Mouse (Mus musculus) layer of hippocampus, postnatal 25 days (tissue): ENCODE data around the gene Egfl7. TPM values are rescaled to one million over a fixed set of nuclear protein-coding genes. Genes with fewer than 3 reads are reported as not detected.

ENCODE experiments used
- DNase-seq, 2 experiments: peaks; one replicate each; pipeline ENCODE4 v3.0.0; 2022; ENCODE audit warnings: mixed read lengths in 2 of 2, low spot score in 1 of 2; ENCODE audit errors: extremely low spot score in 1 of 2
- total RNA-seq, 2 experiments: library from RNA; stranded (reverse); gene quantifications; 2 replicates each; pipeline ENCODE4 v1.2.3; 2021

The Egfl7 gene
- total RNA-seq, 2 experiments from 2014 or later, result 56.8 to 68.2 TPM

DNA sequence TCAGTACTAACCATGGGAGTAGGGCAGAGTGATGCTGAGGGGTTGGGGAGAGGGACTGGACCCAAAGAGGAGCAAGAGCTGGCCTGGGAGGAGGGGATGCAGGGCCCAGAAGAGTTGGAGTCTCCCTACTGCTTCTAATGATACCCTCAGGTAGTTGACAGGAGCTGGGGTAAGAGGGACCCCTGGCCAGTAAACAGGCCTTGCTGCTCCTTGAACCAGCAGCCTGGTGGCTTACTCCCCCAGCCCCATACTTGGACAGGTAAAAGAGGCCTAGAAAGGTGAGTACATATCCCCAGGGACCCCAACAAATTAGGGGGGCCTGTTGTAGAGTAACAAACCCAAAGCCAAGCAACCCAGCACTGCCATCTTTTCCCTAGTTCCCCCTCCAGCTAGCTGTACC lies 29.0 kb downstream of the Egfl7 start:
- no peak for DNase-seq

DNA sequence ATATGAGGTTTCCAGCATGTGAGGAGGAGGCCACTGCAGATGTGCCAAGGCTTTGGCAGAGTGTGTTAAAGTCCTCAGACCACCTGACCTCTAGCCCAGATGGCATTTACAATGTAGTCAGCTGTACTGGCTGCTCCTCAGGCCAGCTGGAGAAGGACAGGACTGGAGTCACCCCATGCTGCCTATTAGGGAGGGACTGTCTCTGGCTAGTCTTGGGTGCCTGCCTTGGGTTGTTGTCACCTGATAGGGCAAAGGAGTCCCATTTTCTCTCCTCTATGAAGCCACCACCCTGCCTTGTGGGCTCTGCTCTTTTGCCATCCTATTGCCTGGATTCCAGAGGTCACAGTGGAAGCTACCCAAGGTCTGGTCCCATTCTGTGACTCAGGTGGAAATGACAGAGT lies 29.4 kb downstream of the Egfl7 start:
- no peak for DNase-seq

DNA sequence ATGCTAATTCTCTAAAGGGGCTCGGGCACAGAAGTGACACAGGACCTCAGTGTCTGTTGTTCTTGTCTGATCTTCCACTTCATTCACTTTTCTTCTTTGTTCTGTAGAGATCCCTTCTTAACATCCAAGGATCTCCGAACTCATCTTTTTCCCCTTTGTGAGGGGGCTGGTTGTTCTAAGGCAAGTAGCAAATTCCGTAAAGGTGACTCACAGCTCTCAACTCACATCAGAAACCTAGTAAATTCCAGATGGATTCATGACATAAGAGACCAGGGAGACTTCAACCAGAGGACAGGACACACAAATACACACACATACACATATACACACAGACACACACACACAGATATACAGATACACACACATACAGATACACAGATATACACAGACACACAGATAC lies 30.7 kb downstream of the Egfl7 start:
- DNase-seq, result no peak

DNA sequence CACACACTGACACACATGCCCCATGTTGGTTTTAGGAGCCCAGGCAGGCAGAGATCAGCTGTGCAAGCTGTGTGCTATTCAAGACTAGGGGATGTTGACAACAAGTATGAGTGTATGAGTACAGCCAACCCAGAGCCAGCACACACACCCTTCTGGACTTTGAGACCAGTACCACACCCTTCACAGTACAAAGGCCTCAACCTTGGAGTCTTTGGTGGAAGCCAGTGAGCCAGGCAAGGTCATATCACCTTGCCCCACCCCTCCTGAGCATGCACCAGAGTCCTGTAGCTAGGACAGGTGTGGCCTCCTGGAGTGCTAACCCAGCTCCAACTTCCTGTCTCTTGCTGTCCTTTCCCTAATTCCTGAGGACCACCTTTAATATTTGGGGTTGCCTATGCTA lies 31.2 kb downstream of the Egfl7 start:
- no peak for DNase-seq

DNA sequence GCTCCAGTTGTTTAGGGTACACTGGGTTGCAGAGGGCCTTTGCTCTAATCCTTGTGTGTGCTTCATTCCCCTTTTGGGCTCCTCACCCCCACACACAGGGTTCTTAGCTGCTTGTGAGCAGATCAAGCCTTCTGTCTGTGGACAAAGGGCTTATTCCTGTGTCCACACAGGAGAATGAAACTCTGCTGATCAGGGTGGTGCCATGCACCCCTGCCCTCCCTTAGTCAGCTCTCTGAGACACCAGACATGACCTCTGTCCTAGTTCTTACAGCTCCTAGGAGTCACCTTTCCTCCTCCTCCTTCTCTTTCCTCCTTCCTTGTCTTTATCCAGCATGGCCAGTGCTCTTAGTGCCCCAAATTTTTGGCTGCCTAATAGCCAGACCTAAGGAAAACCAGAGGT lies 32.1 kb downstream of the Egfl7 start:
- no peak for DNase-seq

DNA sequence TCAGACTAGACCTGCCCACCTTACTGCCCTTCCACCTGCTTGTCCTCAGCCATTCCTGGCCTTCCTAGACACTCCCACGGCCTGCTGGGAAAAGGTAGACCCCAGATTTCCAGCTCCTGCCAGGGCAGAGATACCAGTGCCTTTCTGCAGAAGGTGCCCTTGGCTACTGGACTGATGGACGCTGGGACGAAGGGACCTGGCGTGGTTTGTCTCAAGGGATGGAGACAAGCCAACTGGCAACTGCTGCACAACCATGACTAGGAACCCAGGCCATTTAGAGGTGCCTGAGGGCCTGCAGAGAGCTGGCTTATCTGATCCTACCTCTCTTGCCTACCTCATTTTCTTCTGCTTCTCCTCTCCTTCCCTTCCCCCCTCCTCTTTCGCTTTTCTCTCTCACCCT lies 35.1 kb downstream of the Egfl7 start:
- no peak for DNase-seq

DNA sequence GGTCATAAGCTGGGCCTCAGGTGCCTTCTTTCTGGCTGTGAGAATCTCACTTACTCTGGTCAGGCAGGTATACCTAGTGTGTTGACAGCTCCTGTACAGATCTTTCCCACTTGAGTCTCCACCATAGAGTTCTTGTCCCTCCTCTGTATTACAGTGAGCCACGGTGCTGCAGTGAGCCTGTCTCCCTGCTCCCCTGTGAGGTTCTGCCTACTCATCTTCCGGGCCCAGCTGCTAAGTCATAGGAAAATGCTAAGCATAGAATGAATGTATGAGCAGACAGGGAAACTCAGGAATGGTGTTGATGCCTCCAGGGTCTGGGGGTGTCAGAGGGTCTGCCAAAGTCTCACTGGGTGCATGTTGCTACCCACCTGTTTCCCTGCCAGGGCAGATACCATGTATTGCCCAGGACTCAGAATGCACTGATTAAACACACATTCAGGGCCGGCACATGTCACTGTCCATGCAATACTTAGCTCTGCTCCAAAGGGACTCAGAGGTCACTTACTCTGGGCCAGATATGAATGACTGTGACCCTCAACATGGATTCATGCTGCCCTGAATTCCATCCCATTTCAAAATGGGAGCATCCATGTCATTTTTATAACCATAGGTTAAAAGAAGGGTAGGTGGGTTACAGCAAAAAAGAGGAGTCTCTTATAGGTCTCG lies 35.8 kb downstream of the Egfl7 start:
- no peak for DNase-seq

DNA sequence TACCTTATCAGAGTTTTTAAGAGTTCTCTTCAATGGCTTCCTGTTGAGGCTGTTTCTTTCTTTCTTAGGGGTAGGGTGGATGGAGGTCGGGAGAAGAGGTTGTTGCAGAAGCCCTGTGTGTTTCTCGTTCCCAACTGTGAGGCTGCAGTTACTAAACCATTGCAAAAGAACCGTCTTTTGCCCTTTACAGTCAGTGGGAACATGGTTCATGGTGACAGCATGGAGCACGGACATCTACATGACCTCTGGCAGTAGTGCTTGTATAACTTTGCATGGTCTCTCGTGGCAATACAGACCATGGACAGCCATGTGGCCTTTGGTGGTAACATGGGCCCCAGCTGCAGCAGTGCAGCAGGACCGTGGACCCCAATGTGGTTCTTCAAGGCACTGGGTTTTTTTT lies 37.5 kb downstream of the Egfl7 start:
- DNase-seq, result no peak

DNA sequence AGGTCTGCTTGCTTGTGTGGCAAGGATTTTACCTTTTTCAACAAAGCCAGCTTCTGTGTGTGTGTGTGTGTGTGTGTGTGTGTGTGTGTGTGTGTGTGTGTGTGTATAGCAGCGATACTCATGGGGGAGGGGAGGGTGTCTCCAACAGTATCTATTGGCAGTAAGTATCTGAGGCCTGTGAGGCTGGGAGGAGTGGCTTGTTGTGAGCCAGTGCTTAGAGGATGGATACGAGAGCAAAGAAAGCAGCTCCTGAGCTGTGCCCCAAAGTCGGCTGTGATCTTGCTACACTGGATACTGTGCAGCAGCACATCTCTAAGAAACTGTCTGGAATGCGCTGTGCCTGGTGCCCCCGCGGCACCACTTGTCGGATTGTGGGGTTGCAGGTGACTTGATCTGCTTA lies 38.1 kb downstream of the Egfl7 start:
- DNase-seq, result no peak

DNA sequence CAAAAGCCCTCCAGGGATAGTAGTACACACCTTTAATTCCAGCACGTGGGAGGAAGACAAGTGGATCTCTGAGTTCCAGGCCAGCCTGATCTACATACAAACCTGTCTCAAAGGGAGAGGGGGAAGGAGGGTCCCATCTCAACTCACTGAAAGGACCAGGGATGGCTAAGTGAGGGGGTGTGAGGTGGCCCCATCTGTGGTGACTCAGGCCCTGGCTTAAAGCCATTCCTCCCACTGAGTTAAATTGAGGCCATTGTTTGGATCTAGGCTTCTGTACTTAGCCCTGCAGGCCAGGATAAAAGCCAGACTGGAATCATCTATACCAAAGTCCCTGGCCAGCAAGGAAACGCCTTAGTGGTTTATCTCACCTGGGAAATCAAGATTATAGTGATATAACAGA lies 41.4 kb downstream of the Egfl7 start:
- DNase-seq, result no peak

DNA sequence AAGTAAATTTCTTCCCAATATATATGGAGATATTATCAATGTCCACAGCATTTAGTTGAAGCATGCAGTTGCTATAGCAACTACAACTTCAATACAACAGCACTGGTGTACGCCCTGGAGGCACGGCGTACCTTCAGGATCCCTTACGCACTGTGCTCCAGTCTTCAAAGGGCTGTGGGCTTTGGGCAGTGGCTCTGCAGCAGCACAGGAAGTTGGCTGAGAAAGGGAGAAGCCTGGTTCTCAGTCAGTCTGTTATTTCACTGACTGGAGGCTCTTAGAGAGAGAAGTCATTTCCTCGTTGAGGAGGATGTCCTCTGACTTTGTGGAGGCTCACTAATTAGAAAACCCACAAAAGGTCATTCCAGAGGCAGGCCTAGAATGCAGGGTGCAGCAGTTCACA lies 43.2 kb downstream of the Egfl7 start:
- no peak for DNase-seq

DNA sequence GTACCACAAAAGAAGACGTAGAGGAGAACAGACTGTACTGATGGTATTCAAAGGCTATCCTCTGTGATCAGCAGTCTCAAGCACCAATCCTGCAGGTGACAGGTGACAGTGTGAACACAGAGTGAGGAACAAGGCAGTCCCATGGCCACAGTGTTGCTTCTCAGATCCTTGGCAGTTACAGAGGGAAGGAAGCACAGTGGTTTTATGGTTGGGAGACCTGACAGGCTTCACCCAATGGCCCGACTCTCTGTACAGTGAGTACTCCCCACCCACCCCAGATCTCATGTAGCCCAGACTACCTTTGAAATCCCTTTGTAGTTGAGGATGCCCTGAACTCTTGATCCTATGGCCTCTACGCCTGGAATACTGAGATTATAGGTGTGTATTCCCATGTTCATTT lies 45.6 kb downstream of the Egfl7 start:
- DNase-seq, result no peak

DNA sequence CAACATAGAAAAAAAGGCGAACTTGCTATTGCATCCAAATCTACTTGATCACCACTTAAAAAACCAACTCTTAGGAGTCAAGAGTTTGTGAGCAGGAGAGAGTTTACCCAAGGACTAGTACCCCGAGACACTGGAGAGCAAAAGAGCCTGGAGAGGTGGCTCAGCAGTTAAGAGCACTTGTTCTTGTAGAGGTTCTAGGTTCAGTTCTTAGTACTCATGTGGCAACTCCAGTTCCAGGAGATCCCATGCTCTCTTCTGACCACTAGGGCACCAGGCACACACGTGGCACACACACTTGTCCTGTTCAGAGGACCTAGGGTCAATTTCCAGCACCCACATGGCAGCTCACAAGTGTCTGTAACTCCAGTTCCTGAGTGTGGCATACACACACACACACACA lies 46.3 kb downstream of the Egfl7 start:
- DNase-seq, result no peak

DNA sequence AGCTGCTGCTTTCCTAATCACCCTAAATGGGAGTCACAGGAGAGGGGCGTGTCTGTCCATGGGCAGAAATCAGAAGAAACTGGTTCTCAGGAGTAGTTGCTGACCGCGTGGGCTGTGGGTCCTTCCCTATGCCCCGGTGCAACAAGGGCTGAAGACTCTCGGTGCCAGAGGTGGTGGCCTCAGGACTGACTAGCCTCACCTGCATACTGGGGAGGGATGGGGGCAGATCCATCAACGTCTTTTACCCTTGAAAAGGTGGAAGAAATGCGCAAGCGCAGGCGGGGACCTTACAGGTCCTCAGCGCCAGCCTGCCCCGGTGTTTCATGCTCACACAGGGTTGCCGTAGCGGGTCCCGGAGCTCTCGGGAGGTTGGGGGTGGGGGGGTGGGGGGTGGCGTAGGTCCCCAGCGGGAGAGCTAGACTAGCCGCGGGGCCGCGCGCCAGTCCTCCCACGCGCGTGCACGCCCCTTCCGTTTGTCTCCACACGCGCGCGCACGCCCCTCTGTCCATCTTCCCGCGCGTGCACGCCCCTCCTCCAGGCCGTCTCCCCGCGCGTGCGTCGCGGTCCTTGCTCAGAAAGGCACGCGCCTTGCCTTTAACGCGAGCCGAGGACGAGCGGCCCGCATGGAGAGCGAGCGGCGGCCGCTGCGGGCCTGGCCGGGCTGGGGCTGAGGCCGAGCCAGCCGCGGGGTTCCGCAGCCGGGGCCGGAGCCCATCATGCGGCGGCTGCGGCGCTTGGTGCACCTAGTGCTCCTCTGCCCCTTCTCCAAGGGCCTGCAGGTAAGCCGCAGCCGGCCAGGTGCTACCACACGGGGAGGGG lies 48.3 kb downstream of the Egfl7 start, which contains the start of gene Fam69b:
TSS of gene Fam69b (plus strand) at position 537 of the 819 bp plus-strand sequence.
- peak; percentile 74 to 75 for DNase-seq

DNA sequence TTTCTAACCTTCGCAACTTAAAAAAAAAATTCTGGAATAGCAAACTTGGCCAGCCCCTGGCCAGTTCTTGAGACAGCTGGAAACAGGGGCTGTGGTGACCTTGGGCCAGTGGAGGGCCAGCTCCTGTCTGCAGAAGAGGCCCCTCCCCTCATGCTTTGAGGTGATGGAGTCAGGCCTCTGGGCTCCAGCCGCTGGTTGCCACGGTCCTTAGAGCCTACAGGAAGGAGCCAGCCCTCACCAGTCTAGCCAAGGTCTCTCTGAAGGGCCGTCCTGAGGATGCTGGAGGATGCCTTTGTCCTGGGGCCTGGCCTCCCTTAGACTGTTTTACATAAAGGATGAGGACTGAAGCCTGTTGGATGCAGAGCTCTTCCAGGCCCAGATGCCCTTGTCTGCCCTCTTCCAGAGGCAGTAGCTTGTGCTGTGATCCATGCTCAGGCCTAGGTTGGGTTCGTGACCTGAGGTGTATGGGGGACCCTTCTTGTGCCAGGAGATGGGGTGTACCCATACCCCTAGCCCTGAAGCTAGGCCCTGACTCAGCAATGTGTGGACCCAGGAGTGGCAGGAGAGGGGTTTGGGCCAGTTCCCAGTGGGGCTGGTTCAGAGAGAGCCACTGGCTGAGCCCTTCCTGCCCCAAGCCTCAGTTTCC lies 49.1 kb downstream of the Egfl7 start:
- DNase-seq, result no peak

DNA sequence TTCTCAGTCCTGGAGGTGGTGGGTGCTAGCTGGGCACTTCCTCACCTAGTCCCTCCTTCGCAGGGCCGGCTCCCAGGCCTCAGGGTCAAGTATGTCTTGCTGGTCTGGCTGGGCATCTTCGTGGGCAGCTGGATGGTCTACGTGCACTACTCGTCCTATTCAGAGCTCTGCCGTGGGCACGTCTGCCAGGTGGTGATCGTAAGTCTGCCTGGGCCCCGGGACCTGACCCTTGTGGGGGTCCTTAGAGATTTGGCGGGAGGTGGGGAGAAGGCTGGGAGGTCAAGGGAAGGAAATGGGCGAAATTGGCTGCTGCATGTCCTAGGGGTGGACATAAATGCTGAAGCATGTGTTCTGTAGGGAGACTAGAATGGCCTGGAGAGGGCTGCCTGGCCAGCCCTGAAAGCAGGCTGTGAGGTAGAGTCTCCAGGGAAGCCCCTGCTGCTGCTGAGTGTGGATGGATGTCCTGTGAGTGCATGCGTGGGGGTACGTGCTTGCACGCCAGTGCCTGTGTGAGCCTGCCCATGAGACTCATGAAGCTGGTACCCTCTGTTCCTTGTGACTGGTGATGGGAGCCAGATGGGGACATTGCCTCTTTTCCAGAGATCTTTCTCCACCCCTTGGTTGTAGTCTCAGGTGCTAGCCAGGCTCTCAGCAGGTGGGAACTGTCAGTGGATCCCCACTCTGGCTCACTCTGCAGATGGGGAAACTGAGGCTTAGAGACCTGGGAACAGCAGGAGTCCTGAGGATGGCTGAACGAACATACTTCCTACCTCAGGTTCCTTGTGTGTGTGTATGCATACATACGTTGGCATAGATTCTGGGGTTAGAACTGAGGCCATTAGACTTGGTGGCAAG lies 53.0 kb downstream of the Egfl7 start:
- DNase-seq, result no peak

DNA sequence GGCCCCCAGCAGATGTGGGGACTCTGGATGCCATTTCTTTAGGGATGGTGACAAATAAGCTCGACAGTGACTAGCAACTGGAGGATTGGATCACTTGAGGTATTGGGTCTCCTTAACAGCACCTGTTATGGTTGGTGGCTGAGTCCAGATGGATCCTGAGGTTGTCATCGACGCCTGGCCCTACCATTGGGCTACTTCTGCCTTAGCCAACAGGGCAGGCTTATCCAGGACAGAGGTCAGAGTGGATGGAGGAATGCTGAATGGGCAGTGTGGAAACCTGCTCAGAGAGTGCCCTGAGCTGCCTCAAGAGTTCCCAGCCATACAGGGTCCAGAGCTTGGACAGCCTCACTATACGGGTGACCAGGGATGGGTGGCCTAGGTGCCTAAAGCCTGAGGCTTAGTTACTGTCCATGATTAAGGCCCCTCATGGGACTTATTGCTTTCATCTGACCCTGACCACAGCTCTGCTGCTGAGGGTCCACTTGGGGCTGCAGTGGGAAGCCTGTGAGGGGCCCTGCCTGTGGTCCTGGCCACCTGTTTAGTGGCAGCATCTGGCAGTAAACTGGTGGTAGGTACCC lies 54.2 kb downstream of the Egfl7 start:
- DNase-seq, result no peak

DNA sequence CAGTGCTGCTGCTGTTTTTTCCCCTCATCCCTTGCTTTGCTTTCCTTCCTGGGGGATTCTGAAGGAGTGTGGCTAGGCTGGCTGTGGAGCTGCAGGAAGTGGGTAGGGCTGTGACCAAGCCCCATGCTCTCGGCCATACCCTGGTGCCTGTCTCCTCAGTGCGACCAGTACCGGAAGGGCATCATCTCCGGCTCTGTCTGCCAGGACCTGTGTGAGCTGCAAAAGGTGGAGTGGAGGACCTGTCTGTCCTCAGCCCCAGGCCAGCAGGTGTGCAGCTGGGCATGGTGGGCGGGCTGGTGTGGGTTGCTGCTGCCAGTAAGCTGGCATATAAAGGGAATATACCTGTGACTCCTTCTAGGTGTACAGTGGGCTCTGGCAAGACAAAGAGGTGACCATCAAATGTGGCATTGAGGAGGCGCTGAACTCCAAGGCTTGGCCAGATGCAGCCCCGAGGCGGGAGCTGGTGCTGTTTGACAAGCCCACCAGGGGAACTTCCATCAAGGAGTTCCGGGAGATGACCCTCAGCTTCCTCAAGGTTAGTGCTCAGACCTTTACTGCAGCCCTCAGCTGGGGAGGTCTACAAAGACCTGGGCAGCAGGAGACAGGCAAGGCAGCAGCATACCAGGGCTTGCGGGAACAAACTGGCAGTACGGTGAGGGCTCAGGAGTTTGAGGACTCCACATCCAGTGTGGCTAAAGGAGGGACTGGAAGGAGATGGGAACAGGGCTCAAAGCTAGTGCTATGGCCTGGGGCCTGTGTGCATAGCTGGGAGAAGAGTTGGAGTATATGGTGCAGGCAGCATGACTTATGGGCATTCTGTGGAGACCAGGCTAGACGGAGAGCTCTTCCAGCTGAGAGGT lies 55.0 kb downstream of the Egfl7 start:
- DNase-seq, result no peak
